Mouse (Mus musculus): ENCODE data around the gene Parn.

DNA sequence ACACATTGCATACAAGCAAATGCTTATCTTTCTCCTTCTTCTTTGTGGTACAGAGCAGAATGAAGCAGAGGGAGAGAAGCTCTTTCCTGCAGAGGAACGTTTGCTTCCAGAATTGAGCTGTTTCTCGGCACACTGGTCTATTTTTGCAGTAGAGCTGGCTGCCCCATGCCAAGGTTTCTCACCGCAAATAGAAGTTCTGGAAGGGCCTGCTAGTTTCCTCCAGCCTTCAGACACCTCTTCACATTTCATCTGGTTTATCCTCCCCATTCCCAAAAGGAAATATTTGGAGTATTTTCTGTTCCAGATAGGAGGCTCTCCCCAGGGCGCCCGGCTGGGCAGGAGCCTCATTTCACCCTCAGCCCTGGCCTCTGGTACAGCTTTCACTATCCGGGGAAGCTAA, 147.7 kb downstream of the Parn start:
- no peak for TF ChIP-seq GATA1 (IDR thresholded peaks at IDR 0.05; ENCODE audit: low read length)
- no peak for TF ChIP-seq TAL1 (IDR thresholded peaks at IDR 0.05; ENCODE audit: low read length)
